Mouse (Mus musculus): Measurements from ENCODE around the gene Osbpl9. TPM values are rescaled to one million over a fixed set of nuclear protein-coding genes. Genes with fewer than 3 reads are reported as not detected.

The Osbpl9 gene
- total and polyA plus RNA-seq, 3 experiments = 91.6 to 102 (median 92.3) TPM

DNA sequence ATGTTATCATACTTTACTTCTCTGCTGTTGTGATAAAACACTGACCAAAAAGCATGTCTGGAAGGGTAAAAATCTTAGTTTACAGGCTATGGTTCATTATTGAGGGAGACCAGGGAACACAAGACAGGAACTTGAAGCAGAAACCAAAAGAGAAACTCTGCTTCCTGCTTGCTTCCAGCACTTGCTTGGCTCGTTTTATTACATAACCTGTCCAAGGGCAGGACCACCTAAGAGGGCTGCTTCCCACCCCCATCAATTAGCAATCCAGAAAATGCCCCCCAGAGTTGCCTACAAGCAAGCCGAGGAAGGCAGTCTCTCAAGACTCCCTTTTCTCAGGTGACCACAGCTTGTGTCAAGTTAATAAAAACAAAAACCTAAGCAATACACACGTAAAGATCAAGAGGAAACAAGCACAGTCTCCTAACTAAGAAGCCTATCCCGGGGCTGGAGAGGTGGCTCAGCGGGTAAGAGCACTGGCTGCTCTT lies 82.4 kb downstream of the Osbpl9 start:
- H3K4me3 ChIP-seq = no peak overlapping the region
- H3K4me1 ChIP-seq (ENCODE audit: control insufficient read depth, insufficient read depth, low read length) = peaks cover 20% of the 10 kb centered on the region
- H3K9ac ChIP-seq (ENCODE audit: low read depth, low read length) = no peak overlapping the region
- TF ChIP-seq CTCF (IDR thresholded peaks at IDR 0.05) (no peak), POLR2A (IDR thresholded peaks at IDR 0.05; ENCODE audit: insufficient read depth, low read depth, low read length) (no peak), EP300 (IDR thresholded peaks at IDR 0.05; ENCODE audit: insufficient read depth, low read depth, low read length) (no peak)
- H3K79me2 ChIP-seq (replicated peaks; ENCODE audit: control insufficient read depth, insufficient read depth, low read length) = peaks cover 3% of the 10 kb centered on the region
- intact Hi-C loops (cut with DNase I) = no loop called here
- DNase-seq = no peak
- H3K27me3 ChIP-seq (ENCODE audit: control insufficient read depth, insufficient read depth, low read length) = no peaks in the 10 kb centered on the region
- peak overlapping the region; percentile 51 for H3K27ac ChIP-seq
- peaks cover 26% of the 10 kb centered on the region for H3K36me3 ChIP-seq (ENCODE audit: control insufficient read depth, insufficient read depth, low read length)
- 61% methylated on average over 5 of the region's 5 CpGs for WGBS

- H3K27me3 ChIP-seq (ENCODE audit: control insufficient read depth, insufficient read depth, low read length) = no peaks in the 10 kb centered on the region
- intact Hi-C loops (cut with DNase I) = no loop called here
- H3K9ac ChIP-seq (ENCODE audit: low read depth, low read length) = peak overlapping the region; percentile 44
- DNase-seq = no peak
- peaks cover 34% of the 10 kb centered on the region for H3K36me3 ChIP-seq (ENCODE audit: control insufficient read depth, insufficient read depth, low read length)
- H3K27ac ChIP-seq = peak overlapping the region; percentile 97
- WGBS = 7% methylated on average over 6 of the region's 6 CpGs
- peaks cover 21% of the 10 kb centered on the region for H3K4me1 ChIP-seq (ENCODE audit: control insufficient read depth, insufficient read depth, low read length)
- no peak for TF ChIP-seq CTCF (IDR thresholded peaks at IDR 0.05)
- TF ChIP-seq EP300 (IDR thresholded peaks at IDR 0.05; ENCODE audit: insufficient read depth, low read depth, low read length) = no peak
- TF ChIP-seq POLR2A (IDR thresholded peaks at IDR 0.05; ENCODE audit: insufficient read depth, low read depth, low read length) = no peak
- peak overlapping the region; percentile 81 for H3K4me3 ChIP-seq
- peaks cover 3% of the 10 kb centered on the region for H3K79me2 ChIP-seq (replicated peaks; ENCODE audit: control insufficient read depth, insufficient read depth, low read length)
Measured at GRCm38 (mm10) chr4:109118327-109118659, 83.8 kb downstream of the Osbpl9 start.

DNA sequence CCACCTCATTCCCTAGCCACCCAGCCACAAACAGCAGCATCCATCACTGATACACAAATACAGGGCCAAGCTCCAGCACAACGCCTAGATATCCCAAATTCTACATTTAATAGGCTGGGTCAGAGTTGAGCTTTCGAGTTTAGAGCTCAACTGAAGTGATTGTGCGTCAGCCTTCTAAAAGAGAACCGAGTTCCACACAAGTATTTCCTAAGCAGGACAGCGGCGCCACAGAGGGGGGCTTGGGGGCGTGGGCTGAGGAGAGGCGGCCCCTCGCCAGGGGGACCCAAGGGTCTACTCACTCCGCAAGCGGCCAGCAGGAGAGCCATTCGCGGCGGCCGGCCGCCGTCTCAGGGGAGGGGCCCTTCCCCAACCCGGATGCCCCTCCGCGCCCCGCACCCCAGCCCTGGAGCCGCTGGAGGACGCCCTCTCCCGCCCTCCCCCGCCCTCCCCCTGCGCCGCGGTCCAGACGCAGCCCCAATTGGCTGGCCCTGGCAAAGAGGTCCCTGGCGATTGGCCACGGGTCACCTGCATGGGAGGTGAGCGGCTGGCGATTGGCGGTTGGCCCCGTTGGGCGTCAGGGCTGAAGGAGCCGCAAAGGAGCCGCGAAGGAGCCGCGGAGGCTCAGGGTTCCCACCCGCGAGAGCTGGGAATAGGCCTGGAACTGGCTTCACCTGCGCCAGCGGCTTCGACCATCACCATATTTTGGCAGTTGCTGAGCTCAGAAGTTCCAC lies 84.3 kb downstream of the Osbpl9 start:
- Histone ChIP-seq H3K4me3 (peak overlapping the region; percentile 81), H3K27me3 (ENCODE audit: control insufficient read depth, insufficient read depth, low read length) (no peaks in the 10 kb centered on the region), H3K27ac (peak overlapping the region; percentile 97), H3K4me1 (ENCODE audit: control insufficient read depth, insufficient read depth, low read length) (peaks cover 23% of the 10 kb centered on the region), H3K9ac (ENCODE audit: low read depth, low read length) (peak overlapping the region; percentile 93), H3K36me3 (ENCODE audit: control insufficient read depth, insufficient read depth, low read length) (peaks cover 32% of the 10 kb centered on the region), H3K79me2 (replicated peaks; ENCODE audit: control insufficient read depth, insufficient read depth, low read length) (peaks cover 3% of the 10 kb centered on the region)
- WGBS = under 1% methylated on average over 46 of the region's 46 CpGs
- intact Hi-C loops (cut with DNase I) = no loop called here
- DNase-seq = peak; percentile 93 to 94
- no peak for TF ChIP-seq EP300 (IDR thresholded peaks at IDR 0.05; ENCODE audit: insufficient read depth, low read depth, low read length)
- peak; percentile 89 for TF ChIP-seq POLR2A (IDR thresholded peaks at IDR 0.05; ENCODE audit: insufficient read depth, low read depth, low read length)
- TF ChIP-seq CTCF (IDR thresholded peaks at IDR 0.05) = peak; percentile 41

DNA sequence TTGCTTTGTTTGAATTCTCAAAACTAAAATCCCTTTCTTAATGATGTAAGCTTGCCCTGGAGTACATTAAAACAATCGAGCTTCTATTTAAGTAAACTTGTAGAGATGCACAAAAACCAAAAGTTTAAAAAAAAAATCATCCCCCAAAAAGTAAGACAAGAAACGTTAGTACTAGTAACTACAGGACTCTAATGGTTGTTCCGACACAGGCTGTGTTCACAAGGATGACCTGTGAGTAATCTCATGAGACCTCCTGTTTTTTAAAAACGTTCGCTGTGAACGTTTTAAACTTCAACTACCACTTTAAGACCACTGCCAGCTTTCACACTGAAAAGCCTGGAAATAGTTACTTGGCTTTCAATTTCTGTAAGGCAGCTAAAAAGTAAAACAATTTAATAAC lies 85.1 kb downstream of the Osbpl9 start:
- no peak for TF ChIP-seq POLR2A (IDR thresholded peaks at IDR 0.05; ENCODE audit: insufficient read depth, low read depth, low read length)
- TF ChIP-seq CTCF (IDR thresholded peaks at IDR 0.05) = no peak
- no peak for TF ChIP-seq EP300 (IDR thresholded peaks at IDR 0.05; ENCODE audit: insufficient read depth, low read depth, low read length)
- DNase-seq = no peak
- Histone ChIP-seq H3K27ac (peak overlapping the region; percentile 97), H3K4me3 (peak overlapping the region; percentile 81), H3K4me1 (ENCODE audit: control insufficient read depth, insufficient read depth, low read length) (peaks cover 24% of the 10 kb centered on the region), H3K27me3 (ENCODE audit: control insufficient read depth, insufficient read depth, low read length) (no peaks in the 10 kb centered on the region), H3K36me3 (ENCODE audit: control insufficient read depth, insufficient read depth, low read length) (peaks cover 34% of the 10 kb centered on the region), H3K79me2 (replicated peaks; ENCODE audit: control insufficient read depth, insufficient read depth, low read length) (peaks cover 3% of the 10 kb centered on the region), H3K9ac (ENCODE audit: low read depth, low read length) (no peak overlapping the region)
- 5% methylated on average over 6 of the region's 6 CpGs for WGBS
- intact Hi-C loops (cut with DNase I) = no loop called here

DNA sequence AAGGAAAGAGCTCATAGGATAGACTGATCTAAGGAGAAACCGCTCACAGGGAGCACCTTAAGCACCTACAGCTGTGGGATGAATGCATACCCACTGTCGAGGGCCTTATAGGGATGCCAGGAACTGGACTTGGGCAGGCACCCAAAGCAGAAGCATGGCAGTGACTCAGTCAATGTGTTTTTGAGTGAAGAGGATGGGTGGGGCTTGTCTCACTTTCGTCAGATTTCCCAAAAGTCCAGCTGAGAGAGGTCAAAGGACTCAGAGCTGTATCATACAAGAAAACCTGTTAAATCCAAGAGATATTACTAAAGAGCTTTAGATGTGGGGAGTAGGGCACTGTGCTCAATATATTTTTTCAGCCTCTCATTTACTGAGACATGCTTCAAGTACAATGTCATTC lies 85.6 kb downstream of the Osbpl9 start:
- WGBS = 28% methylated on average over 3 of the region's 3 CpGs
- intact Hi-C loops (cut with DNase I) = no loop called here
- Histone ChIP-seq H3K4me3 (peak overlapping the region; percentile 81), H3K9ac (ENCODE audit: low read depth, low read length) (no peak overlapping the region), H3K79me2 (replicated peaks; ENCODE audit: control insufficient read depth, insufficient read depth, low read length) (peaks cover 3% of the 10 kb centered on the region), H3K27me3 (ENCODE audit: control insufficient read depth, insufficient read depth, low read length) (no peaks in the 10 kb centered on the region), H3K4me1 (ENCODE audit: control insufficient read depth, insufficient read depth, low read length) (peaks cover 24% of the 10 kb centered on the region), H3K27ac (peak overlapping the region; percentile 97), H3K36me3 (ENCODE audit: control insufficient read depth, insufficient read depth, low read length) (peaks cover 38% of the 10 kb centered on the region)
- TF ChIP-seq EP300 (IDR thresholded peaks at IDR 0.05; ENCODE audit: insufficient read depth, low read depth, low read length) (no peak), POLR2A (IDR thresholded peaks at IDR 0.05; ENCODE audit: insufficient read depth, low read depth, low read length) (no peak), CTCF (IDR thresholded peaks at IDR 0.05) (no peak)
- peak; percentile 65 to 79 for DNase-seq

DNA sequence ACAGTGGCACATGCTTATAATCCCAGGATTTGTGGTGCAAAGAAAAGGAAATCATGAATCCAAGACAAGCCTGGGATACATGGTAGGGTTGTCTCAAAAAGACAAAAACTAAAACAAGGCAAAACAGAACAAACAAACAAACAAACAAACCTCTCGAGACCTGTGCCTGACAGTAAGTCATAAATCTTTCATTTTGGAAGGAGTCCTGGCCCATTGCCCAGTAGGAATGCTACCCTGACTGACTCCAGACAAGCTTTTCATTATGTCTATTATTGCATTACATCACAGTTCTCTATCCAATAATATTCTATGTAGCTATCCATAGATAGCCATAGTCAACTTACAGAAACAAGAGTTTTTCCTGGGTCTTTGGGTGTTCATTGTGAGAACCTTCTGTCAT lies 86.3 kb downstream of the Osbpl9 start:
- peaks cover 3% of the 10 kb centered on the region for H3K79me2 ChIP-seq (replicated peaks; ENCODE audit: control insufficient read depth, insufficient read depth, low read length)
- H3K27me3 ChIP-seq (ENCODE audit: control insufficient read depth, insufficient read depth, low read length) = no peaks in the 10 kb centered on the region
- intact Hi-C loops (cut with DNase I) = no loop called here
- H3K9ac ChIP-seq (ENCODE audit: low read depth, low read length) = 0 out of 2 replicates have a peak overlapping the region, but pooled peaks have one; percentile 17
- H3K27ac ChIP-seq = peak overlapping the region; percentile 97
- no peak for DNase-seq
- no peak overlapping the region for H3K4me3 ChIP-seq
- H3K36me3 ChIP-seq (ENCODE audit: control insufficient read depth, insufficient read depth, low read length) = peaks cover 42% of the 10 kb centered on the region
- TF ChIP-seq POLR2A (IDR thresholded peaks at IDR 0.05; ENCODE audit: insufficient read depth, low read depth, low read length) = no peak
- no peak for TF ChIP-seq EP300 (IDR thresholded peaks at IDR 0.05; ENCODE audit: insufficient read depth, low read depth, low read length)
- TF ChIP-seq CTCF (IDR thresholded peaks at IDR 0.05) = no peak
- peaks cover 22% of the 10 kb centered on the region for H3K4me1 ChIP-seq (ENCODE audit: control insufficient read depth, insufficient read depth, low read length)
- WGBS = 25% methylated on average over 1 of the region's 1 CpGs
